Mouse (Mus musculus) right cerebral cortex, adult 18-20 months (tissue): ENCODE data around the gene Glrb.

ENCODE experiments used
- DNase-seq: peaks from one replicate; pipeline ENCODE4 v3.0.0; 2022; ENCODE audit warnings: mixed read lengths

The Glrb gene

GRCm38 (mm10) chr3:80913111-80913778 lies at the start of gene Glrb:
Gene Glrb (minus strand): TSS chr3:80913660.
- DNase-seq = peak; percentile 78

GRCm38 (mm10) chr3:80959965-80960364 lies 46.5 kb upstream of the Glrb start:
- DNase-seq = no peak

- peak; percentile 54 for DNase-seq
These were observed 45.1 kb upstream of the Glrb start for GRCm38 (mm10) chr3:80958591-80958990.

- no peak for DNase-seq
These were observed 372 bp upstream of the Glrb start for GRCm38 (mm10) chr3:80913779-80914284.

GRCm38 (mm10) chr3:80894745-80895480 lies 18.5 kb downstream of the Glrb start:
- no peak for DNase-seq

- DNase-seq = no peak
These were observed 19.1 kb downstream of the Glrb start for GRCm38 (mm10) chr3:80894328-80894727.

- no peak for DNase-seq
These were observed 20.3 kb downstream of the Glrb start for GRCm38 (mm10) chr3:80893055-80893690.

GRCm38 (mm10) chr3:80891087-80891486 lies 22.4 kb downstream of the Glrb start:
- DNase-seq = no peak

GRCm38 (mm10) chr3:80885174-80885573 lies 28.3 kb downstream of the Glrb start:
- DNase-seq = no peak

GRCm38 (mm10) chr3:80883601-80884000 lies 29.9 kb downstream of the Glrb start:
- DNase-seq = no peak

- no peak for DNase-seq
These were observed 32.7 kb downstream of the Glrb start for GRCm38 (mm10) chr3:80880660-80881293.

GRCm38 (mm10) chr3:80878571-80878970 lies 34.9 kb downstream of the Glrb start:
- peak; percentile 15 for DNase-seq

GRCm38 (mm10) chr3:80874690-80875353 lies 38.6 kb downstream of the Glrb start:
- no peak for DNase-seq

GRCm38 (mm10) chr3:80874081-80874480 lies 39.4 kb downstream of the Glrb start:
- no peak for DNase-seq

GRCm38 (mm10) chr3:80871472-80872171 lies 41.8 kb downstream of the Glrb start:
- DNase-seq = no peak

- DNase-seq = peak; percentile 51
These were observed 46.1 kb downstream of the Glrb start for GRCm38 (mm10) chr3:80867328-80867727.

- DNase-seq = no peak
These were observed 60.5 kb downstream of the Glrb start for GRCm38 (mm10) chr3:80852912-80853507.

- no peak for DNase-seq
These were observed 62.5 kb downstream of the Glrb start for GRCm38 (mm10) chr3:80850947-80851346.

GRCm38 (mm10) chr3:80845634-80846033 lies 67.8 kb downstream of the Glrb start:
- DNase-seq = peak; percentile 28

- DNase-seq = no peak
These were observed 73.6 kb downstream of the Glrb start for GRCm38 (mm10) chr3:80839845-80840244.

- no peak for DNase-seq
These were observed 75.9 kb downstream of the Glrb start for GRCm38 (mm10) chr3:80837583-80837982.

- DNase-seq = no peak
These were observed 89.5 kb downstream of the Glrb start for GRCm38 (mm10) chr3:80823975-80824374.
